Comparison of ENCODE assay signal across 8 mouse cellular contexts in genomic region chr10:127125210-127126001, GRCm38 (mm10). TPM values are rescaled to one million over a fixed set of nuclear protein-coding genes. Genes with fewer than 3 reads are reported as not detected.
DNase-seq lines count a peak whose midpoint lies in the region; ATAC-seq and TF ChIP-seq lines count a peak whose summit lies in the region.

No protein-coding gene starts in this region.

- TF ChIP-seq CTCF in cerebellum, adult 2 months (IDR thresholded peaks at IDR 0.05; ENCODE audit: borderline replicate concordance, insufficient read depth, low read depth, low read length): peak; percentile 49; the same call in 1 of the 2 replicates
- TF ChIP-seq CTCF in midbrain, postnatal 0 days (IDR thresholded peaks at IDR 0.05): peak; percentile 78

- no peak overlapping the region for H3K27ac ChIP-seq in cerebellum, adult 2 months (ENCODE audit: insufficient read depth, low read length)
- no peak overlapping the region for H3K27ac ChIP-seq in midbrain, postnatal 0 days (ENCODE audit: low read depth, low read length)
- no peak overlapping the region for H3K27ac ChIP-seq in midbrain, embryonic 16.5 days (ENCODE audit: low read length)
- peak overlapping the region; percentile 74 for H3K27ac ChIP-seq in liver, embryonic 15.5 days (replicated peaks)

- H3K36me3 ChIP-seq in midbrain, postnatal 0 days (ENCODE audit: insufficient read depth, low read length): no peaks in the 10 kb centered on the region
- no peaks in the 10 kb centered on the region for H3K36me3 ChIP-seq in midbrain, embryonic 16.5 days (ENCODE audit: control insufficient read depth, insufficient read depth, low read length)
- no peaks in the 10 kb centered on the region for H3K36me3 ChIP-seq in liver, embryonic 15.5 days (replicated peaks)

- no peaks in the 10 kb centered on the region for H3K9me3 ChIP-seq in midbrain, postnatal 0 days (ENCODE audit: low read length)
- H3K9me3 ChIP-seq in midbrain, embryonic 16.5 days (replicated peaks; ENCODE audit: control insufficient read depth, low read length, poor library complexity, severe bottlenecking): no peaks in the 10 kb centered on the region
- no peaks in the 10 kb centered on the region for H3K9me3 ChIP-seq in liver, embryonic 15.5 days (replicated peaks)

- no peak overlapping the region for H3K9ac ChIP-seq in midbrain, postnatal 0 days (replicated peaks; ENCODE audit: low read length, poor library complexity, severe bottlenecking)
- H3K9ac ChIP-seq in midbrain, embryonic 16.5 days (ENCODE audit: low read depth, low read length): no peak overlapping the region
- H3K9ac ChIP-seq in liver, embryonic 15.5 days: no peak overlapping the region

- peak; percentile 32 to 38 for DNase-seq in cerebellum, adult 2 months
- DNase-seq in midbrain, postnatal 0 days (ENCODE audit: low spot score): peak; percentile 73
- DNase-seq in thymus, postnatal 0 days (ENCODE audit: low spot score): peak; percentile 75
- DNase-seq in gastrocnemius, postnatal 10 days: no peak

- no peak overlapping the region for H3K4me3 ChIP-seq in cerebellum, adult 2 months (replicated peaks; ENCODE audit: insufficient read depth, low read depth, low read length)
- H3K4me3 ChIP-seq in midbrain, postnatal 0 days (ENCODE audit: low read depth, low read length): no peak overlapping the region
- no peak overlapping the region for H3K4me3 ChIP-seq in midbrain, embryonic 16.5 days (ENCODE audit: low read depth, low read length)
- no peak overlapping the region for H3K4me3 ChIP-seq in liver, embryonic 15.5 days (replicated peaks)

- peaks cover 3% of the 10 kb centered on the region; the same call in 1 of the 2 replicates for H3K4me1 ChIP-seq in cerebellum, adult 2 months (ENCODE audit: control insufficient read depth, insufficient read depth, low read length)
- no peaks in the 10 kb centered on the region for H3K4me1 ChIP-seq in midbrain, postnatal 0 days (ENCODE audit: insufficient read depth, low read length)
- peaks cover 10% of the 10 kb centered on the region for H3K4me1 ChIP-seq in midbrain, embryonic 16.5 days (ENCODE audit: control insufficient read depth, insufficient read depth, low read length)
- H3K4me1 ChIP-seq in liver, embryonic 15.5 days (replicated peaks): peaks cover 77% of the 10 kb centered on the region

- no peak overlapping the region for H3K4me2 ChIP-seq in midbrain, postnatal 0 days (ENCODE audit: low read depth, low read length, poor library complexity, severe bottlenecking)
- H3K4me2 ChIP-seq in midbrain, embryonic 16.5 days (ENCODE audit: low read length): no peak overlapping the region
- no peak overlapping the region for H3K4me2 ChIP-seq in liver, embryonic 15.5 days

- TF ChIP-seq POLR2A in cerebellum, adult 2 months (IDR thresholded peaks at IDR 0.05; ENCODE audit: borderline replicate concordance, insufficient read depth, low read length): no peak

- no peak for ATAC-seq in cerebellum, adult (ENCODE audit: insufficient number of reproducible peaks, low FRiP score, low TSS enrichment)
- ATAC-seq in midbrain, postnatal 0 days (ENCODE audit: low FRiP score): no peak
- ATAC-seq in midbrain, embryonic 16.5 days: no peak
- peak; percentile 21; the same call in 1 of the 2 replicates for ATAC-seq in common myeloid progenitor, adult 5-6 weeks (replicated peaks; ENCODE audit: low read depth, poor library complexity, severe bottlenecking)
- no peak for ATAC-seq in liver, embryonic 15.5 days (ENCODE audit: insufficient read depth)

- 71% methylated on average over 9 of the region's 9 CpGs for WGBS in cerebellum, adult 2 months
- 73% methylated on average over 9 of the region's 9 CpGs for WGBS in midbrain, postnatal 0 days
- WGBS in midbrain, embryonic 16.5 days: 74% methylated on average over 9 of the region's 9 CpGs
- 36% methylated on average over 9 of the region's 9 CpGs for WGBS in liver, embryonic 15.5 days (ENCODE audit: insufficient replicate concordance)

- no peaks in the 10 kb centered on the region for H3K27me3 ChIP-seq in cerebellum, adult 2 months (ENCODE audit: control insufficient read depth, insufficient read depth, low read length)
- H3K27me3 ChIP-seq in midbrain, postnatal 0 days (ENCODE audit: insufficient read depth, low read length): no peaks in the 10 kb centered on the region
- no peaks in the 10 kb centered on the region for H3K27me3 ChIP-seq in midbrain, embryonic 16.5 days (ENCODE audit: control insufficient read depth, insufficient read depth, low read depth, low read length)
- no peaks in the 10 kb centered on the region for H3K27me3 ChIP-seq in liver, embryonic 15.5 days

RNA-seq across cellular contexts. Expression of gene Os9, which starts 4.5 kb away (rescaled TPM):
- polyA plus RNA-seq in cerebellum, adult 2 months (2012; rRNA removed): 98.9 and 100 TPM in 2 replicates
- 114 and 120 TPM in 2 replicates for total RNA-seq in midbrain, postnatal 0 days (2014; rRNA removed)
- 126 TPM in 2 replicates for polyA plus RNA-seq in midbrain, postnatal 0 days (2015; fragmentation: Nextera tagmentation; extraction: Ambion mirVana)
- 132 and 138 TPM in 2 replicates for polyA plus RNA-seq in midbrain, embryonic 16.5 days (2015; fragmentation: Nextera tagmentation; extraction: Ambion mirVana)
- total RNA-seq in common myeloid progenitor, adult 5-6 weeks (2017): 159 TPM in 2 replicates
- polyA plus RNA-seq in liver, embryonic 15.5 days (2015; fragmentation: Nextera tagmentation; extraction: Ambion mirVana): 54.0 and 58.1 TPM in 2 replicates
- 90.9 and 95.4 TPM in 2 replicates for polyA plus RNA-seq in thymus, postnatal 0 days (2015; fragmentation: Nextera tagmentation; extraction: Ambion mirVana)
- 10 to 100 TPM; 29.4 to 33.9 TPM for total RNA-seq in gastrocnemius, postnatal 10 days (2021)

RNA-seq across cellular contexts. Expression of gene B4galnt1, which starts 39.6 kb away (rescaled TPM):
- polyA plus RNA-seq in cerebellum, adult 2 months (2012; rRNA removed): 81.9 and 83.6 TPM in 2 replicates
- total RNA-seq in midbrain, postnatal 0 days (2014; rRNA removed): 126 and 134 TPM in 2 replicates
- 86.8 and 88.6 TPM in 2 replicates for polyA plus RNA-seq in midbrain, postnatal 0 days (2015; fragmentation: Nextera tagmentation; extraction: Ambion mirVana)
- 60.7 and 71.7 TPM in 2 replicates for polyA plus RNA-seq in midbrain, embryonic 16.5 days (2015; fragmentation: Nextera tagmentation; extraction: Ambion mirVana)
- total RNA-seq in common myeloid progenitor, adult 5-6 weeks (2017): 56.5 TPM in 2 replicates
- polyA plus RNA-seq in liver, embryonic 15.5 days (2015; fragmentation: Nextera tagmentation; extraction: Ambion mirVana): 19.3 and 21.0 TPM in 2 replicates
- 39.2 and 48.6 TPM in 2 replicates for polyA plus RNA-seq in thymus, postnatal 0 days (2015; fragmentation: Nextera tagmentation; extraction: Ambion mirVana)
- 1 to 10 TPM; 1.6 to 3.3 TPM for total RNA-seq in gastrocnemius, postnatal 10 days (2021)

RNA-seq across cellular contexts. Expression of gene Agap2, which starts 50.3 kb away (rescaled TPM):
- polyA plus RNA-seq in cerebellum, adult 2 months (2012; rRNA removed): 99.5 and 109 TPM in 2 replicates
- total RNA-seq in midbrain, postnatal 0 days (2014; rRNA removed): 330 and 343 TPM in 2 replicates
- polyA plus RNA-seq in midbrain, postnatal 0 days (2015; fragmentation: Nextera tagmentation; extraction: Ambion mirVana): 5.4 and 6.3 TPM in 2 replicates
- 5.1 and 5.3 TPM in 2 replicates for polyA plus RNA-seq in midbrain, embryonic 16.5 days (2015; fragmentation: Nextera tagmentation; extraction: Ambion mirVana)
- 40.8 and 56.1 TPM in 2 replicates for total RNA-seq in common myeloid progenitor, adult 5-6 weeks (2017)
- polyA plus RNA-seq in liver, embryonic 15.5 days (2015; fragmentation: Nextera tagmentation; extraction: Ambion mirVana): 0.35 and 0.67 TPM in 2 replicates
- 12.3 and 13.5 TPM in 2 replicates for polyA plus RNA-seq in thymus, postnatal 0 days (2015; fragmentation: Nextera tagmentation; extraction: Ambion mirVana)
- total RNA-seq in gastrocnemius, postnatal 10 days (2021): 1 to 10 TPM; 2.7 to 3.4 TPM

RNA-seq across cellular contexts. Expression of gene Slc26a10, which starts 55.0 kb away (rescaled TPM):
- polyA plus RNA-seq in cerebellum, adult 2 months (2012; rRNA removed): 3.1 and 3.3 TPM in 2 replicates
- total RNA-seq in midbrain, postnatal 0 days (2014; rRNA removed): 0.05 TPM in 2 replicates
- 0.80 TPM in 2 replicates for polyA plus RNA-seq in midbrain, postnatal 0 days (2015; fragmentation: Nextera tagmentation; extraction: Ambion mirVana)
- 1.1 and 1.2 TPM in 2 replicates for polyA plus RNA-seq in midbrain, embryonic 16.5 days (2015; fragmentation: Nextera tagmentation; extraction: Ambion mirVana)
- total RNA-seq in common myeloid progenitor, adult 5-6 weeks (2017): 0.78 and 1.0 TPM in 2 replicates
- polyA plus RNA-seq in liver, embryonic 15.5 days (2015; fragmentation: Nextera tagmentation; extraction: Ambion mirVana): 2.1 and 3.2 TPM in 2 replicates
- polyA plus RNA-seq in thymus, postnatal 0 days (2015; fragmentation: Nextera tagmentation; extraction: Ambion mirVana): 1.6 and 2.6 TPM in 2 replicates
- total RNA-seq in gastrocnemius, postnatal 10 days (2021): 1 to 10 TPM; 3.0 to 6.1 TPM

RNA-seq across cellular contexts. Expression of gene Tspan31, which starts 55.3 kb away (rescaled TPM):
- polyA plus RNA-seq in cerebellum, adult 2 months (2012; rRNA removed): 81.6 and 84.6 TPM in 2 replicates
- 109 and 122 TPM in 2 replicates for total RNA-seq in midbrain, postnatal 0 days (2014; rRNA removed)
- polyA plus RNA-seq in midbrain, postnatal 0 days (2015; fragmentation: Nextera tagmentation; extraction: Ambion mirVana): 101 and 104 TPM in 2 replicates
- 105 and 110 TPM in 2 replicates for polyA plus RNA-seq in midbrain, embryonic 16.5 days (2015; fragmentation: Nextera tagmentation; extraction: Ambion mirVana)
- total RNA-seq in common myeloid progenitor, adult 5-6 weeks (2017): 49.9 and 62.2 TPM in 2 replicates
- polyA plus RNA-seq in liver, embryonic 15.5 days (2015; fragmentation: Nextera tagmentation; extraction: Ambion mirVana): 77.4 and 84.3 TPM in 2 replicates
- polyA plus RNA-seq in thymus, postnatal 0 days (2015; fragmentation: Nextera tagmentation; extraction: Ambion mirVana): 49.9 and 60.5 TPM in 2 replicates
- total RNA-seq in gastrocnemius, postnatal 10 days (2021): 10 to 100 TPM; 29.7 to 32.0 TPM
